Mouse (Mus musculus) lung, postnatal 0 days (tissue): ENCODE measurements around the gene Aqp9. TPM values are rescaled to one million over a fixed set of nuclear protein-coding genes. Genes with fewer than 3 reads are reported as not detected.

ENCODE experiments used
- ATAC-seq: fragments of 200-750 bp; cut with Nextera tagmentation; 2 replicates; pipeline ENCODE4 v1.8.0; 2017; ENCODE audit warnings: moderate library complexity
- DNase-seq: peaks from one replicate; pipeline ENCODE4 v3.0.0-alpha.2; 2016; ENCODE audit warnings: low spot score
- H3K27ac ChIP-seq: fragments of 300-500 bp; sonication (generic); 2 replicates; pipeline ENCODE4 v1.5.1; 2014; ENCODE audit warnings: antibody characterized with exemption, mild to moderate bottlenecking, low read length, mixed read lengths
- H3K27me3 ChIP-seq: fragments of 300-500 bp; sonication (generic); replicated peaks from 2 replicates; pipeline ENCODE4 v1.6.1; 2014; ENCODE audit warnings: low read length, mixed read lengths; ENCODE audit not compliant: insufficient read depth
- H3K36me3 ChIP-seq: fragments of 300-500 bp; sonication (generic); 2 replicates; pipeline ENCODE4 v1.6.1; 2014; ENCODE audit warnings: low read length, mixed read lengths; ENCODE audit not compliant: insufficient read depth
- H3K4me1 ChIP-seq: fragments of 300-500 bp; sonication (generic); 2 replicates; pipeline ENCODE4 v1.6.1; 2014; ENCODE audit warnings: antibody characterized with exemption, low read depth, low read length, mixed read lengths; ENCODE audit not compliant: insufficient read depth
- H3K4me2 ChIP-seq: fragments of 300-500 bp; sonication (generic); replicated peaks from 2 replicates; pipeline ENCODE4 v1.6.1; 2014; ENCODE audit warnings: low read depth, mild to moderate bottlenecking, low read length, moderate library complexity, mixed read lengths
- H3K4me3 ChIP-seq: fragments of 300-500 bp; sonication (generic); 2 replicates; pipeline ENCODE4 v1.5.1; 2014; ENCODE audit warnings: low read depth, low read length
- H3K9ac ChIP-seq: fragments of 300-500 bp; sonication (generic); replicated peaks from 2 replicates; pipeline ENCODE4 v1.6.1; 2014; ENCODE audit warnings: low read depth, mild to moderate bottlenecking
- H3K9me3 ChIP-seq: fragments of 300-500 bp; sonication (generic); 2 replicates; pipeline ENCODE4 v1.6.1; 2016; ENCODE audit warnings: low read length, mixed read lengths
- CTCF ChIP-seq: IDR thresholded peaks from 2 replicates; pipeline ENCODE4 v1.5.1; 2016; ENCODE audit warnings: antibody characterized with exemption, mild to moderate bottlenecking
- EP300 ChIP-seq: IDR thresholded peaks from 2 replicates; pipeline ENCODE4 v1.6.1; 2016; ENCODE audit warnings: antibody characterized with exemption, mild to moderate bottlenecking, control low read depth
- WGBS: fragments of 180-500 bp; shearing (Covaris S2); extraction: QIAGEN DNeasy Blood & Tissue Kit; methylation state at CpG from one replicate; pipeline ENCODE4 v1.1.7; 2014; 5-methylcytosine and 5-hydroxymethylcytosine counted together
- polyA plus RNA-seq: library from polyadenylated mRNA; unstranded; fragments of >200 nt; fragmentation: Nextera tagmentation; extraction: Ambion mirVana; gene quantifications from 2 replicates; pipeline ENCODE4 v1.2.1, GENCODE M21; 2015

The Aqp9 gene
- polyA plus RNA-seq, 1 experiment from 2014 or later, result 0.78 TPM

DNA sequence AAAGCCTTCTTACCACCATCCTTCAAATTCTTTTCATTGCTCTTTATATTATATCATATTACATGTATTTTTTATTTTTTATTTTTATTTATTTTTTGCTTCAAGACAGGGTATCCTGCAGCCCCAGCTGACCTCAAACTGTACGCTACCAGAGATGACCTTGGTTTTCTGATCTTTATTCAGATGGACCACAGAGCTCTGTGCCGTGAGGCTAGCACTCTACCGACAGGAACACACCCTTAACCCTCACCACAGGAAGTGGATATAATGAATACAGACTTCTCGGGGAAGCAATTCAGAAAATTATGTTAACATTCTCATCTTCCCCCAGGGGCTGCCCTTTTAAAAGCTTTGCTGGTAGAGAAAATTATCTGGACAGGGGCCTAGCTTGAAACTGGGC lies 95.4 kb downstream of the Aqp9 start:
- no peak overlapping the region for H3K9ac ChIP-seq
- ATAC-seq, result no peak
- 31% methylated on average over 4 of the region's 4 CpGs for WGBS
- H3K27me3 ChIP-seq, result no peaks in the 10 kb centered on the region
- no peak overlapping the region for H3K4me3 ChIP-seq
- no peaks in the 10 kb centered on the region for H3K4me1 ChIP-seq
- H3K9me3 ChIP-seq, result no peaks in the 10 kb centered on the region
- TF ChIP-seq EP300 (no peak), CTCF (no peak)
- H3K27ac ChIP-seq, result no peak overlapping the region
- no peak overlapping the region for H3K4me2 ChIP-seq
- no peak for DNase-seq
- H3K36me3 ChIP-seq, result no peaks in the 10 kb centered on the region

DNA sequence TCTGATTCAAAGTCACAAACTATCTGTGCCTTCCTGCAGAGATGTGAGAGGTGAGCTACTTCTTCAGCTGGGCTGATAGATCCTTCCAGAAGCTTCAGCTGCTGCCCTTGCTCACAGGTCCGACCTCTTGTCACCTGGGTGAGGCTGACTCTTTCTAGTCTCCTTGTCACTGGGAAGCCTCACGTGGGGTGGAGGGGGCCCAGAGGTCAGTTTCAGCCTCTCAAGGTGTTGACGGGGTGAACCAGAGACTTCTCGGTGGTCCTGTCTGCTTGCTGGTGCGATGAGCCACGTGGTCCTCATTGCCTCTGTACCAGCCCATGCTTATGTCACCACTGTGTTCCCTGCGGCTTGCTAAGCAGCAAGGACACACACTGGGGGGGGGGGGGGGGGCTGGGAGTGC lies 96.0 kb downstream of the Aqp9 start:
- no peak overlapping the region for H3K9ac ChIP-seq
- no peak overlapping the region for H3K4me3 ChIP-seq
- H3K27me3 ChIP-seq, result no peaks in the 10 kb centered on the region
- H3K4me1 ChIP-seq, result no peaks in the 10 kb centered on the region
- no peak overlapping the region for H3K27ac ChIP-seq
- ATAC-seq, result no peak
- DNase-seq, result no peak
- no peak for TF ChIP-seq CTCF
- TF ChIP-seq EP300, result no peak
- H3K36me3 ChIP-seq, result no peaks in the 10 kb centered on the region
- no peaks in the 10 kb centered on the region for H3K9me3 ChIP-seq
- H3K4me2 ChIP-seq, result no peak overlapping the region
- WGBS, result 56% methylated on average over 7 of the region's 7 CpGs

DNA sequence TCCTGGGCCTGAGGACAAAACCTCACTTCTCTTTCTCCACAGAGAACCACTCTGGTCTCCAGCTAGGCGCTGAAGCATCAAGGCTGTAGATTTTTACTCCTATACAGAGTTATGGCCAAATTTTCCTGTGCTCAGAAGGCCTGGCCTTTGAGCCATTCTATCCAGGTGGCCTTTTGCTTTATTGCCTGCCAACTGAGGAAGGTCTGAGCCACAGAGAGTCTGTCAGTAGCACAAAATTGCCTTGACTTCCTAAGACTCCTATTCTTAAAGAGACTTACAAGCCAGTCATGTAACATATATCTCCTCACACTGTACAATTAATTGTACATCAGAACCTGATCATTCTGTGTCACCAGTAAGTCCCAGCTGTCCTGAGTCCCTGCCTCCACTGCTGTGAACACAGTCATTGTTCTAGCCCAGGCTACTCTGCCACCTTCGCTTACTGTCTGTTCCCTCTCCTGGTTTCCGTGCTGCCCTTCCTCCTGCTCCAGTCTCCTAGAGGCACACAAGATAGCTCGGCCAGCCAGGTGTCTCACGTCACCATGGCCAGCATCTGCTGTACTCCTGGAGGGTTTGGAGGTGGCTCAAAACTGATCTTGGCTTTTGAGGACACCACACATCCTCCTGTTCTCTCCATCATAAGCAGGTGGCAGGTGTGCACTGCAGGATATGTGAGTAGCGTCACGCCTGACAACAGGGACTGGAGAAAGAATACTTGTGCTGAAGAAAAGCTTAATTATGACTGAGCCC lies 96.7 kb downstream of the Aqp9 start:
- DNase-seq (no peak), ATAC-seq (no peak)
- H3K4me3 ChIP-seq, result no peak overlapping the region
- no peaks in the 10 kb centered on the region for H3K4me1 ChIP-seq
- H3K36me3 ChIP-seq, result no peaks in the 10 kb centered on the region
- H3K9me3 ChIP-seq, result no peaks in the 10 kb centered on the region
- no peak overlapping the region for H3K27ac ChIP-seq
- WGBS, result 64% methylated on average over 7 of the region's 7 CpGs
- no peak overlapping the region for H3K4me2 ChIP-seq
- H3K9ac ChIP-seq, result no peak overlapping the region
- no peaks in the 10 kb centered on the region for H3K27me3 ChIP-seq
- TF ChIP-seq EP300 (no peak), CTCF (no peak)

DNA sequence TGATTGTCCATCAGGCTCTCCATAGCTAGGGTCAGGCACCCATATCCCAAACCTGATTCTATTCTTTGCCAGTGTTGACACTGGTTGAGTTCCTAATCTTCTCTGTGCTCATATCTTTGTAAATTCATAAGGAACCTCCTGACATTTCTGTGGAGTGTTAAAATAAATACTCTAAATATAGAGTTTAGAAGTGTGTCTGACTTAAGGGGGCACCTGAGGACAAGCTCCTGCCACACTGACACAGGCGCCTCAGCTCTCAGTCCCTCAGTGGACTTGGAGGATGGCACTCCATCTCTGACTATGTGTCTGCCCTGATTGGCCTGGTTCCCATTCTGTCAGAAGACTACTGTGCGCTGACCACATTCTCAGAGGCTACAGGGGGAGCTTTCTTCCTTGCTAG lies 97.9 kb downstream of the Aqp9 start:
- no peak overlapping the region for H3K27ac ChIP-seq
- no peaks in the 10 kb centered on the region for H3K36me3 ChIP-seq
- no peak overlapping the region for H3K4me2 ChIP-seq
- TF ChIP-seq CTCF (no peak), EP300 (no peak)
- WGBS, result 78% methylated on average over 2 of the region's 2 CpGs
- no peak for DNase-seq
- ATAC-seq, result no peak
- no peaks in the 10 kb centered on the region for H3K27me3 ChIP-seq
- H3K9me3 ChIP-seq, result no peaks in the 10 kb centered on the region
- H3K9ac ChIP-seq, result no peak overlapping the region
- H3K4me1 ChIP-seq, result no peaks in the 10 kb centered on the region
- H3K4me3 ChIP-seq, result no peak overlapping the region

DNA sequence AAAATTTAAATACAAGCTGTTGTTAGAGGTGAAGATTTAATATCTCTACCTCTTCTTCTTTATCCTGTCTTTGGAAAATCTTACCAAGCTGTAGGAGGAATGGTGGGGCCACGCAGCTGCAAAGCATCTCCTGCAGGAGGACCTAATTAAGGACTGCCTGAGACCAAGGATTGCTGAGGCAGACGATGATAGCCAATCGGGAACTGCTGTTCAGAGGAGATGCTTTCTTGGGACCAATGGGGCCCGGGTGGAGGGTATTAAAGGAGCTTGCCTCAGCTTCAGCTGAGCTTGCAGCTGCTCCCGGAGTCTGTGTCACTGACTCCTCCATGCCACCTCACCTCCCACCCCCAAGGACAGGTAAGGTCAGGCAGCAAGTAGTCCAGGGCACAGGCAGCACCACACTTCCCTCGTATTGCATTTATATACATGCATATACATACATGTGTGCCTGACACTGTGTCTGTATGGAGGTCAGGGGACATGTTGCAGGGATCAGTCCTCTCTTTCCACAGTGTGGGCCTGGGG lies 99.6 kb downstream of the Aqp9 start:
- H3K9ac ChIP-seq, result no peak overlapping the region
- no peak overlapping the region for H3K4me2 ChIP-seq
- no peak overlapping the region for H3K27ac ChIP-seq
- ATAC-seq (no peak), DNase-seq (no peak)
- no peaks in the 10 kb centered on the region for H3K27me3 ChIP-seq
- H3K4me3 ChIP-seq, result no peak overlapping the region
- no peaks in the 10 kb centered on the region for H3K4me1 ChIP-seq
- TF ChIP-seq EP300 (no peak), CTCF (no peak)
- WGBS, result 41% methylated on average over 6 of the region's 6 CpGs
- no peaks in the 10 kb centered on the region for H3K36me3 ChIP-seq
- H3K9me3 ChIP-seq, result no peaks in the 10 kb centered on the region

DNA sequence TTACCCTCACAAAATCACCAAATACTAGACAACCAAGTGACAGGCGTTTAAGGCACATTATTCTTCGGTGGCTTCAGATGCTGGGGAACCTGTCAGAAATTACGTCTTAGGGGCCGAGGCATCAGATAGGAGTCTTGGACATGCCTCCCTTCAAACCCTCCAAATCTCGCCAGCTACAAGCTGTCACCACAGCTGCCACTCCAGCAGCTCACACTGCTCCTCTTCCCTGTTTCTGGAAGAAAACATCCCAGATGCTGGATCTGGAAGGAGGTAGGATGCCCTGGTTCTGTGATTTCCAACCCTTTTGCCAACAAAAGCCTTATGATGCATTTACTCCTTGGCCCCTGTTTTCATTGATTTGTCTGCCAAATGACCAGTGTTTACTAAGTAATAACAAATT lies 101.3 kb downstream of the Aqp9 start:
- Histone ChIP-seq H3K4me1 (no peaks in the 10 kb centered on the region), H3K9me3 (no peaks in the 10 kb centered on the region), H3K9ac (no peak overlapping the region), H3K4me3 (no peak overlapping the region), H3K27me3 (no peaks in the 10 kb centered on the region), H3K27ac (no peak overlapping the region), H3K4me2 (no peak overlapping the region), H3K36me3 (no peaks in the 10 kb centered on the region)
- no peak for TF ChIP-seq EP300
- no peak for DNase-seq
- no peak for ATAC-seq
- 75% methylated on average over 5 of the region's 5 CpGs for WGBS
